Mouse (Mus musculus): Measurements from ENCODE around the gene Pabpc4.
"Not testable (repeated sequence)": the region's sequence is repeated elsewhere in the genome, so short reads cannot be mapped to it uniquely, and the experiment has no call there.

Gene Pabpc4

DNA sequence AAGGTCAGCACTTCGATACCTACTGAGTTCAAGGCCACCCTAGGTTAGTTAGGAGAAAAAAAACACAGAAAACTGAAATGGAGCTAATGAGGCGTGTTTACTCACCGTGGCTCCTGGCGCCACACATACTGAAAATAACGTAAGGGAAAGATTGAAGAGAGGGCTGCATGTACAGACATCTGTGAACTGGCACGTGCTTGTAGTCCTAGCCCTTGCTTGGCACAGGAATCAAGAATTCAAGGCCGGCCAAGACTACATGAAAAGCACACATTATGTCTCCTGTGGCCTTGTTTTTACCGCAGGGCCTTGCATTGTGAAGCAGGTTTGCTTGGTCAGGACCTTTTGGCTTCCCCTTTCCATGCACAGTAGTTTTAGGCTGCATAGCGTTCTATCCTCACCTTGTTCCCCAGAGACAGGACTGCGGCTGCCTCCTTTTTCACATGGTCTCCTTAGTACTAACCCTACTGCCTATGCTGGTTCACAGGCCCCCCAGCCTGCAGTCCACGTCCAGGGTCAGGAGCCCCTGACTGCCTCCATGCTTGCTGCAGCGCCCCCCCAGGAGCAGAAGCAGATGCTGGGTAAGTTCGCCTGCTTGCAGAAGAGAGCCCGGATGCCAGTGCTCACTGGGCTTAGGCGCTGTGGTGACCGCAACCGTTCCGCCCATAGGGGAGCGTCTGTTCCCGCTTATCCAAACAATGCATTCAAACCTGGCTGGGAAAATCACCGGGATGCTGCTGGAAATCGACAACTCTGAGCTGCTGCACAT is 35.2 kb downstream of the Pabpc4 start:
- DNase-seq (ENCODE audit: low spot score in 2 of 2) = no peak

DNA sequence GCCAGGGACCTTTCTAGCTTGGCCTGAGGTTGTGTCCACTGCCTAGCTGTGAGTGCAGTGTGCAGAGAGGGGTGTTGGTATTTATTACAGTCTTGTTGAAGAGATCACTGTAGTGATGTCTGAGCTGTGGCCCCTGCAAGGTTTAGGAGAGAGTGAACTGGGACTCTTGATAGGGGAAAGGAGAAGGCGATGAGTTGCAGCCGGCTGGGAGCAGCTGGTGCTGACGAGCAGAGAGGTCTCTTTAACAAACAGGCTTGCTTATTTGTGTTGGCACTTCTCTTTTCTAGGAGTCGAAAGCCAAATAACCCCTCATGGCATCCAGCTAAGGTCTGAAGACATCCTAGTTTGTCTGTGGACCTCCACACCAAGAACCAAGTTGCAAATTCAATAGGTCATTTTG is 36.1 kb downstream of the Pabpc4 start:
- DNase-seq (ENCODE audit: low spot score in 2 of 2) = no peak

DNA sequence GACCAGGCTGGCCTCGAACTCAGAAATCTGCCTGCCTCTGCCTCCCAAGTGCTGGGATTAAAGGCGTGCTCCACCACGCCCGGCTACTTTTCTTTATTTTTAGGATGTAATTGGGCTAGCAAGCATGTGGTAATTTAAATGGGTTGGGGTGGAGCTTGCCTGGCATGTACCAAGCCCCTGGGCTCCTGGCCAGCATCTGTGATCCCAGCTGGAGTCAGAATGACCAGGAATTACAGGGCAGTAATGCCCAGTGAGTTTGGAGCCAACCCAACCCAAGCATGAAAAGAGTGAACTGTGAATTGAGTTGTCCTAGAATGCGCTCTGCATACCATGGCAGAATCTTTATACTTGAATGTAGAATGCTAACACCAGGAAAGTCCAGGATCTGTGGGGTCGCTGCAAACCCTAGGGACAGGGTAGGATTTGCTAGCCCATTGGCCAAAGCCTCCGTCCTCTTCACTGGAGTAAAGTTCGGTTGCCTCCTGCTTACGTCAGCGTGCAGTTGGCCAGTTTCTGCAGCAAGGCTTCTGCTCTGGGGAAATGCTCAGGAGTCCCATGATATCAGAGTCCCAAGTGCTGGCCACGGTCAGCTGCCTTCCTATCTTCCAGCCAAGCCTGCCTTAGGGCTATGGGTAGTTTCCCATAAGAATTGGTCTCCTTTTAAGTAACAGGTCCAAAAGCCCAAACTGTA is 37.0 kb downstream of the Pabpc4 start:
- DNase-seq (ENCODE audit: low spot score in 2 of 2) = no peak

DNA sequence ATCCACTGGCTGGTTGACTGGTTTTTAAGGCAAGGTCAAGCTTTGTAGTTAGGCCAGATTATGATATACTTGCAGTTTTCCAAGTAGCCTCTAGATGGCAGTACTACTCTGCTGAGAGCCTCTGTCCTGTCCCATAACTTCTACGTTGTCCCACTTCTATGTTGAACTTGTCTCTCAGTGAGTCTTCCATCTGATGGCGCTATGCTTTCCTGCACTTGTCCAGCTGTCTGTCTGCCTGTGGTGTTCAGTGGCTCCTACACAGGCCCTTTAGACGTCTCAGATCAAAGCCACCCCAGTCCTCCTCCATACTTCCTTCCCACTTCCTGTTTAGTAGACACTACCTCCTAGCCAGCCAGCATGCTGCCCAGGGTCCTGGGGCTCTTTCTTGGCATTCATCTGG is 43.6 kb downstream of the Pabpc4 start:
- no peak for DNase-seq (ENCODE audit: low spot score in 2 of 2)

DNA sequence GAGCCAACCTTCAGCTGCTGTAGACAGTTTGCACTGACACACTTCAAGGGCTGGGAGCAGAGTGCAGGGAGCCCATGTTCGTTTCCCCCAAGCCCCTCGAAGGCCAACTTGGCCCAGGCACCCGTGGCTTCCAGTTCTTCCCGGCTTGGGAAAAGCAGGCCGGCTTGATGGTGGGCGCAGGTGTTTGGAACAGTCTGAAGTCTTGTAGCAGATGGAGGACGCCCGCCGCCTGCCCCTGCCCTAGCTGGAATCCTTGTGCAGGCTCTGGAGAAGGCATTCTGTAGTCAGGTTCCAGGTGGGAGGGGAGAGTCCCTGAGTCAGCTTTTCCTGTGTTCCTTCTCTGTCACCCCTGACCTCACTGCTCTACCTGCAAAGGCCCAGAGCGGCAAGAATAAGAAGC is 44.8 kb downstream of the Pabpc4 start:
- DNase-seq (ENCODE audit: low spot score in 2 of 2) = no peak

DNA sequence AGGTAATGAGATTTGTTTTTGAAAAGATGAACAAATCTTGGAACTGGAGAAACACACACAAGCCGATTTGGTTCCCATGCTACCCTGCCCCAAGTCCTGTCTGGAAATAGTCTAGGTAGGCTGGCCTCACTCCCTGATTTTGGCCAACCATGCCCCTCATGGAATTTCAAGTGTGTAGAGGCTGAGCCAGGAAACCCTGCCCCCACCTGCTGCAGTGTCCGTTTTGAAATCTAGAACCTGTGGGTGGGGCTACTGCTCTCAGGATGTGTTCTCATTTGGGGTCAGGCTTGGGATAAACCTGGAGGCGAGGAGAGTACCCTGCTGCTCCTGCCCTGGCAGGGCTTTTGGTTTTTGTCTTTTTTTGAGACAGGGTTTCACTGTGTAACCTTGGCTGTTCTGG is 46.1 kb downstream of the Pabpc4 start:
- no peak for DNase-seq (ENCODE audit: low spot score in 2 of 2)

DNA sequence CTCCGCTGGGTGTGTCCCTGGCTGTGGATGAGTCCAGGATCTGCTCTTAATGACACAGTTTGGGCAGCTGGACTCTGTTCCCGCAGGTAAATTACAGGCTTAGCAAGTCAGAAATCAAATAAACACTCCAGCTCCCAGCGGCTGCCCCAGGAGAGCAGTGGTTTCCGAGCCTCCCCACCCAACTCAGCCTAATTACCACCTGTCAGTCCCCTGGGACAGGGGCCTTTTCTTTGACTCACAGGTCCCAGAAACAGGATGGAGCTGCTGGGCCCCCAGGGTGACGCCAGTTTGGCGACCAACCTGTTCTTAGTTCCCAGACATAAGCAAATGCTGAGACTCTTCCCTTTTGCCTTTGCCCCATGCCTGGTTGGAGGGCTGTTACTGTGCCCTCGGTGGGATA is 49.7 kb downstream of the Pabpc4 start:
- DNase-seq (ENCODE audit: low spot score in 2 of 2) = no peak

DNA sequence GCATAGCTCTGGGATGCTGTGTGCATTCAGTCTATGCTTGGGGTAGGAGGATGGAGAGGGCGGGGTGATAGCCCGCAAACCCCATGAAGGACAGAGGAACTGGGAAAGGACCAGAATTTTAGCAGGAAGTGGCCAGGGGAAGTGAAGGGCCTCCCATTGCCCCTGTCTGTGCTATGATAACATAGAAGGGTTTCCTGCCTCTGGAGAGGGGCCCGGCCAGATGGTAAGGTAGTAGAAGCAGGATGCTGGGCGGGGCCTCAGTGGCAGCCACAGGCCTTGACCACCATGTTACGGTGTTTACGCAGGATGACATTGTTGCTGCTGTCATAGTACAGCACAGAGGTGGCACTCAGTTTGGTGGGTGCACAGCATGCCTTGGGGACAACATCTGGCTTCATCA is 50.9 kb downstream of the Pabpc4 start:
- DNase-seq (ENCODE audit: low spot score in 2 of 2) = no peak

DNA sequence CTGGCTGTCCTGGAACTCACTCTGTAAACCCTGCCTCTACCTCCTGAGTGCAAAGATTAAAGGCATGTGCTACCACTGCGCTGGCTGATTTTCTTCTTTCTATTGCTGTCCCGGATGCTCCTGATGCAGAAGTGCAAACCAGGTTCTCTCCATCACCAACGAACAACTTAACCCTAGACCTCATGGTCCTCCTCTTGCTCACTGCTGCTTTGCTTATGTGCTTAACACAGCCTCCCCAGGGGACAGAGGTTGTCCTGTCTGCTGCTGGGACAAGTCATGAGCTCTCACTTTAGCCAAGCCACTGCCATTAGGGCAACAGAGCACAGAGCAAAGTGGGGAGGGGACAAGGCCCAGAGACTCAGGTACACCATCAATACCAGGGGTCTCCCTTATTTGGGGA is 52.3 kb downstream of the Pabpc4 start:
- DNase-seq (ENCODE audit: low spot score in 2 of 2) = no peak

DNA sequence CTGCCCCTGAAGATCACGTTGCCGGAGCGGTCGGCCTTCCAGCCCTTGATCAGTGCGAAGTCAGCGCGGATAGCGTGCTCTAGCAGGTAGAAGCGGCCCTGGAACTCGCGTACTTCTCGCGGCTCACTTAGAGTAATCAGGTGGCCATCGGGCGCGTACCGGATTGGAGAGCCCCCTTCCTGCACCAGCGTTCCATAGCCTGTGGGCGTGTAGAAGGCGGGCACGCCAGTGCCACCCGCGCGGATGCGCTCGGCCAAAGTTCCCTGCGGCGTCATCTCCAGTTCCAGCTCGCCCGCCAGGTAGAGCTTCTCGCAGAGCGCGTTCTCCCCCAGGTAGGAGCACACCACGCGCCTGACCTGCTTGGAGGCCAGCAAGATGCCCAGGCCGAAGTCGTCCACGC is 60.8 kb downstream of the Pabpc4 start:
- DNase-seq (ENCODE audit: low spot score in 2 of 2) = not testable (repeated sequence)

DNA sequence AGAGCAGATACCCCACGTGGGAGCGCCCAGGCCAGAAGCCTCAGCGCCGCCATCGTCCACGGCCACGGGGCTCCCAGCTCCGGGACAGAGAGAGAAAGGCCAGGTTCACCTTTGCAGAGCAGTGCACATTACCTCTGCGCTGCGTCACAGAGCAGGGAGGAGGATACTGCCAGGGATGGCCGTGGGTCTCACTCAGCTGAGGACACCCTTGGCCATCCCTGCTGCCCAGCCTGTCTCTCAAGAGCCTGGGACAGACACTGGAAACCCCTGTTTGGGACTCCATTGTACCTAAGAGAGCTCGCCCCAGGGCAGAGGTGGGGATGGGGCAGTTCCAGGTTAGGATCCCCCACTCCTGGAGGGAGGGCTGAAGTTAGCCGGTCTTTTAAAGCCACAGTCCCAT is 61.4 kb downstream of the Pabpc4 start, which contains the start of gene Oxct2a:
Oxct2a (minus strand) TSS at position 101 of the 400 bp plus-strand sequence.
- DNase-seq (ENCODE audit: low spot score in 2 of 2) = no peak

DNA sequence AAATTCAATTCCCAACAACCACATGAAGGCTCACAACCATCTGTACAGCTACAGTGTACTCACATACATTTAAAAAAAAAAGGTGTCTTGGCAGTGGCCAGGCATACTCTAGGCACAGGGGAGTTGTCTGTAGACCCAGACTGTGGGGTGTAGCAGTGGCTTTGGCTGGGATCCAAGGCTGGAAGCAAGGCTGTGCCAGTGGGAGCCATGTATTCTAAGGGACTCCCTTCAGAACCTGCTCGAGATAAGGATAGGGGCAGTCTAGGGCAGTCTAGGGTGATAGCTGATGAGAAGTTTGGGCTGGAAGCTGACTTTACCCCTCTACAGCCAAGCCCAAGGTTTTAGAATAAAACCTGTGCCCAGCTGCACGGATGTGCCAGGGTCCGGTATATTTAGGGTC is 63.9 kb downstream of the Pabpc4 start:
- DNase-seq (ENCODE audit: low spot score in 2 of 2) = no peak

DNA sequence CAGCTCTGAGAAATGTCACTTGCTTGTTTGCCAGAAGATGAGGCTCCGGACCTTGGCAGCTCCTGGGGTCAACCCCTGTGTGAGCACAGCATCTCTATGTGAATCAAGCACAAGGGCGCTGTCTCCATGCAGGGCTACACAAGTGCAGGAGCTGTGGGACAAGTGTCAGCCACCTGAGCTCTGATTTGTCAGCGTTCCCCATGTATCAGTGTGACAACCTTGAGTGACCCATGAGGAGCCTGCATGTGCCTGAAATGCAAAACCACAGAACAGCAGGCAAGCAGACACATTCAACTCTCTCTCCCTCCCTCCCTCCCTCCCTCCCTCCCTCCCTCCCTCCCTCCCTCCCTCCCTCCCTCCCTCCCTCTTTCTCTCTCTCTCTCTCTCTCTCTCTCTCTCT is 65.5 kb downstream of the Pabpc4 start:
- no peak for DNase-seq (ENCODE audit: low spot score in 2 of 2)

DNA sequence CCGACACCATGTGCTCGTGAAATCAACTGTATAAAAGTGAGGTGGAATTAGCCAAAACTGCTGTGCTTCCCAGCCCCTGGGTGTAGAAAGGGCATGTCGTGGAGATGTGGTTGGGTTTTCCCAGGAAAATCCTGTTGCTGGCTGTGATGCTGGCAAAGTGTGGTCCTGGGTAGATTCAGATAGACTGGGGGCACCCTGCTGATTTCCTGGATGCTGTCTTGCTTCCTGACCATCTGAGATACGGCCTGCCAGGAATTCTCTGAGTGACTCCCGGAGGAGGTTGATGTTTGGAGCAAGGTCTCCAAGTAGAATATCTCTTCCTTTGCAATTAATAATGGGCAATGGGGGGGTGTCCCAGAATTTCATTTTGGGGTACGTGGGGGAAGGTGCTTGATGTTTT is 66.8 kb downstream of the Pabpc4 start:
- no peak for DNase-seq (ENCODE audit: low spot score in 2 of 2)

DNA sequence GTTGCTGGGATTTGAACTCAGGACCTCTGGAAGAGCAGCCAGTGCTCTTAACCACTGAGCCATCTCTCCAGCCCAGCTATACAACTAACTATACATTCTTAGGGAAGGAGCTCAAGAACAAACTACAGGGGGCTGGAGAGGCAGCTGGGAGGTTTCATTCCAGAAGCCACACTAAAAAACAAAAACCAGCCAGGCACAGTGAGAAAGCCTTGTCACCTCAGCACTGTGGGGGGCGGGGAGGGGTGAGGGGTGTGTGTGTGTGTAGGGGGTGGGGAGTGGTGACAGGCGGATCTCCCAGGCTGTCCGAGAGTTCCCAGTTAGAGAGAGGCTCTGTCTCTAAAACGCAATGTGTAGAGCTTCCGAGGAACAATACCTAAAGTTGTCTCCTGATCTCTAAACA is 69.2 kb downstream of the Pabpc4 start:
- DNase-seq (ENCODE audit: low spot score in 2 of 2) = no peak

DNA sequence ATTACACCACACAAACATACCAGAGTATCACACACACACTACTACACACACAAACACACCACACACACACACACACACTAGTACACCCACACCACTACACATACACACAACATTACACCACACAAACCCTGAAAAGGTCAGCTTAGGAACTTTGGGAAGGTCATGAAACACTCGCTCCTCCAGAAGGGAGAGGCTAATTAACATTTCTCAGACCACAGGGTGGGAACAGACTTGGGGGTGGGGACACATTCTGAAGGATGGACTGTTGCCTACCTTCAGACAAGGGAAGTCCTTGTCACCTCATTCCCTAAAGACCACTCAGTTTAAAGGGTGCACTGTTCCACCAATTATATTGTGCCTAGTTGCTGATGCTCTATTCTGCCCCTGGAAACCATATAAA is 69.8 kb downstream of the Pabpc4 start:
- DNase-seq (ENCODE audit: low spot score in 2 of 2) = not testable (repeated sequence)

DNA sequence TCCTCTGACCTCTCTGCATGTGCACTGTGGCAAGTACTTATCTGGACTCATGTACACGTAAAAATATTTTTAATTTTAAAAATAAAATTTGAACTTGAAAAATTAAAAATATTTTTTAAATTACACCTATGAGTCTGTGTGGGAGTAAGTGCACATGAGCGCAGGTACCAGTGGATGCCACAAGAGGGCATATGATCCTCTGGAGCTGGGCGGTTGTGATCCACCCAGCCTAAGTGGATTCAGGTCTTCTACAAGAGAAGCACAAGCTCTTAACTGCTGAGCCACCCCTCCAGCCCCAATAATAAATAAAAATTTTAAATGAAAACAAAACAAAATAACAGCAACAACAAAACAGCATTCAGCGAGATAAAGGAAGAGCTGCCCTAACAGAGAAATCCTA is 71.0 kb downstream of the Pabpc4 start:
- DNase-seq (ENCODE audit: low spot score in 2 of 2) = no peak

DNA sequence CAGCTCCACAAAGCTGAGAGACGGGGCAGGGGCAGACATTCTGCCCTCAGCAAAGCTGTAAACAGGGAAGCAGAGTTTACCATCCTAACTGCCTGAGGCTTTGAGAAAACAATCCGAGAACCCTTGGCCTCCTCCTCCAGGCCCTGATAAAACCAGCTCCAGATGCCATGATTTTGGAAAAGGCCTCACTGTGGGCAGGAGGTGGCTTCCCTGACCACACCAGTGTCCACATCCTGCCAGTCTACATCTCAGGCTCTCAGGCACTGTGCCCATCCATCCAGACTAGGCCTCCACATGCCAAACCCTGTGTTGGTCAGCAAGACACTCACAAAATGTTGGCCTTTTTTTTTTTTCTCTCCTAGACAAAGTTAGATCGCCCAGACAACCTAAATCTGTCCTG is 72.0 kb downstream of the Pabpc4 start:
- DNase-seq (ENCODE audit: low spot score in 2 of 2) = no peak

DNA sequence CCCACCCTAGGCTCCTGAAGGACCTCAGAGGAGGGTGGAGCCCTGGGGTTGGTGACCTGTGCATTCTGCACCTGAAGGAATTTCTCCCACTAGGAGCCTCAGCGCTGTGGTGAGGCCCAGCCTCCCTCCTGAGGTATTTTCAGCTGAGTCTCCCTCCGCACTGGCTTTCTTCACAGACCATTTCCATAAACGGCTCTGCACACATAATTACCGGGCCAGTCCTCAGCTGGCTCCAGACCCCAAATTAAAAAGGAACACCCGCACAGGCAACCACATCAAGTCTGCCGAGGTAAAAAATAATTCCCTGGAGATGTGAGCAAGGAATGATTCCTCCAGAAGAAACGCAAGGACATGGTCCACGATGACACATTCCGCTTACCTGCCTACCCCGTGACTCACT is 73.1 kb downstream of the Pabpc4 start:
- not testable (repeated sequence) for DNase-seq (ENCODE audit: low spot score in 2 of 2)

DNA sequence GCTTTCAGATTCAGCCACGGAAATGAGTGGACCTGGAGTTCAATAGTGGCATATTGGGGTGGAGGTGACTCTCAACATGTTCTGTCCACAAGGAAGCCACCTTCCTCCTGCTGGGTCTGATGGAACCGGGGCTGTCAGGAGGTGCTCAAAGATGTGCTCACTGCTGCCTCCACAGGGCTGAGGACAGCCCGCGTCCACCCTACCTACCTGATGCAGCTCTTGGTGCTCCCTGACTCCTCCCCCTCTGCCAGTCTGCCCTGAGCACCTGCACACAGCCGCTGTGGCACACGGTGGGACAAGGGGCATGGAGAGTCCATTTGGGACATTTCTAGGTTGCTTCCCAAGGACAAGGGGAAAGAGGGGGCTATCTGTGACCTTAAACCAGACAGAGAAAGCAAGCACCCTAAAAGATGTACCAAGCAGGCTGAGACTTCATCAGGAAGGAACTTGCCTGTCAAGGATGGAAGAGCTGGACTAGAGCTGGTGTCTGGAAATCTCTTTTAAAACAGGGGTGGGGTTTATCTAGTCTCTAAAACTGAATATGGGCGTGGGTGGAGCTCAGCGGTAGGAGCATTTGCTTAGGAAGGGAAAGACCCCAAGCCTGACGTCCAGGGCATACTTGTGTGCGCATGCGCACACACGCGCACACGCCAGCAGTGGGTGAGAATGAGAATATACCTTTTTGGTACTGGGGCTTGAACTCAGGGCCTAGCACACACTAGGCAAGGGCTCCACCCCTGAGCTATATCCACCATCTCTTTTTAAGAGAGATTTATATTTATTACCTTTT is 73.8 kb downstream of the Pabpc4 start:
- DNase-seq (ENCODE audit: low spot score in 2 of 2) = no peak

DNA sequence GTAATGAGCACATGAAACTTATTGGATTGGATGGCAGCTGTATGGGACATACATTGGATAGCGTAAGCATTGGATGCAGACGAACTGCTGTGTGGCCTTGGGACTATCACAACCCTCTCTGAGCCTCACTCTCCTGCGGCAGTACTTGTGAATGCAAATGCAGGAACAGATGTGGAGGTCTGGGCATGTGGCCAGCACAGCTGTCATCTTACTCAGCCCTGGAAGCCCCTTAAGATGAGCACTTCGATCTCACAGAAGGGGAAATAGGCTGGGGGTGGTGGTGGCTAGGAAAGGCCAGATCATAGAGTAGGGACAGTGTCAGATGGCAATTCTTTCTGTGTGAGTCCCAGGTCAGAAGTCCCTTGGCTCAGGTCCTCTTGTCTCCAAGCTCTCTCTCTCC is 75.5 kb downstream of the Pabpc4 start:
- no peak for DNase-seq (ENCODE audit: low spot score in 2 of 2)

DNA sequence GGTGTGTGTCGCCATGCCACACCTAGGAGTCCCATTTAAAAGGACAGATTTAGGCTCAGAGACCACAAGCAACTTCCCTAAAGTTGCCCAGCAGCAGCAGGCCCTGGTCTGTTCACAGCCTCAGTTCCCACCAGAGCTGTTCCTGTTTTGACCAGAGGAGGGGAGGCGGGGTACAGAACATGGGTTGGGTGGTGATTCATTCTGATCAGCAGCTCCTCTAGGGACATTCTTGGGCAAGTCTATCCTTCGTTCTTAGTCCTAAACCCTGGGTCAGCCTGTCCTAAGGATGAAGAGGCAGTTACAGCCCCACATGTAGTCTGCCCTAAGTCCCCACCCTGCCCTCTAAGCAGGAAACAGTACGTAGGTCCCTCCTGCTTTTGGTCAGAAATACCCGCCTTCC is 78.1 kb downstream of the Pabpc4 start:
- DNase-seq (ENCODE audit: low spot score in 2 of 2) = no peak
